Mouse (Mus musculus) cerebellum, postnatal 4 days (tissue): ENCODE results near the gene Phlpp1.

ENCODE experiments used
- DNase-seq, 2 experiments: peaks; one replicate each; pipeline ENCODE4 v3.0.0; 2022; ENCODE audit warnings: low spot score in 2 of 2, mixed read lengths in 1 of 2

Gene Phlpp1

GRCm38 (mm10) chr1:106243371-106243770, 71.8 kb downstream of the Phlpp1 start:
- DNase-seq: no peak

- DNase-seq: no peak
Observed at GRCm38 (mm10) chr1:106244245-106244644, 72.7 kb downstream of the Phlpp1 start.

GRCm38 (mm10) chr1:106254047-106254446, 82.5 kb downstream of the Phlpp1 start:
- DNase-seq: no peak

GRCm38 (mm10) chr1:106257176-106257575, 85.6 kb downstream of the Phlpp1 start:
- no peak for DNase-seq

GRCm38 (mm10) chr1:106268028-106268799, 96.7 kb downstream of the Phlpp1 start:
- DNase-seq: no peak

- DNase-seq: no peak
Observed at GRCm38 (mm10) chr1:106269337-106269736, 97.8 kb downstream of the Phlpp1 start.

- no peak for DNase-seq
Observed at GRCm38 (mm10) chr1:106272916-106273315, 101.4 kb downstream of the Phlpp1 start.

GRCm38 (mm10) chr1:106273801-106274200, 102.2 kb downstream of the Phlpp1 start:
- DNase-seq: no peak

GRCm38 (mm10) chr1:106274561-106275001, 103.0 kb downstream of the Phlpp1 start:
- DNase-seq: no peak

- DNase-seq: no peak
Observed at GRCm38 (mm10) chr1:106275142-106275541, 103.6 kb downstream of the Phlpp1 start.

GRCm38 (mm10) chr1:106275731-106276130, 104.2 kb downstream of the Phlpp1 start:
- no peak for DNase-seq

GRCm38 (mm10) chr1:106276824-106277223, 105.3 kb downstream of the Phlpp1 start:
- DNase-seq: no peak

- no peak for DNase-seq
Observed at GRCm38 (mm10) chr1:106277286-106277685, 105.7 kb downstream of the Phlpp1 start.

- DNase-seq: no peak
Observed at GRCm38 (mm10) chr1:106278552-106279060, 107.1 kb downstream of the Phlpp1 start.

- DNase-seq: no peak
Observed at GRCm38 (mm10) chr1:106279404-106280123, 108.0 kb downstream of the Phlpp1 start.

GRCm38 (mm10) chr1:106280171-106280913, 108.8 kb downstream of the Phlpp1 start:
- DNase-seq: no peak

GRCm38 (mm10) chr1:106286815-106287214, 115.3 kb downstream of the Phlpp1 start:
- no peak for DNase-seq

GRCm38 (mm10) chr1:106289065-106289464, 117.5 kb downstream of the Phlpp1 start:
- no peak for DNase-seq

- DNase-seq: no peak
Observed at GRCm38 (mm10) chr1:106289580-106289979, 118.0 kb downstream of the Phlpp1 start.

GRCm38 (mm10) chr1:106309394-106310039, 138.0 kb downstream of the Phlpp1 start:
- DNase-seq: no peak

- DNase-seq: no peak
Observed at GRCm38 (mm10) chr1:106310285-106310684, 138.7 kb downstream of the Phlpp1 start.
